Mouse (Mus musculus) heart, adult 8-10 months (tissue): ENCODE measurements around the gene Olfr354. TPM values are rescaled to one million over a fixed set of nuclear protein-coding genes. Genes with fewer than 3 reads are reported as not detected.

ENCODE experiments used
- DNase-seq: peaks from one replicate; pipeline ENCODE4 v3.0.0; 2022; ENCODE audit warnings: low spot score
- total RNA-seq, 4 experiments: library from RNA; stranded (reverse); gene quantifications; 2 replicates each; pipeline ENCODE4 v1.2.4; 2022

Olfr354 gene
- not detected for total RNA-seq

DNA sequence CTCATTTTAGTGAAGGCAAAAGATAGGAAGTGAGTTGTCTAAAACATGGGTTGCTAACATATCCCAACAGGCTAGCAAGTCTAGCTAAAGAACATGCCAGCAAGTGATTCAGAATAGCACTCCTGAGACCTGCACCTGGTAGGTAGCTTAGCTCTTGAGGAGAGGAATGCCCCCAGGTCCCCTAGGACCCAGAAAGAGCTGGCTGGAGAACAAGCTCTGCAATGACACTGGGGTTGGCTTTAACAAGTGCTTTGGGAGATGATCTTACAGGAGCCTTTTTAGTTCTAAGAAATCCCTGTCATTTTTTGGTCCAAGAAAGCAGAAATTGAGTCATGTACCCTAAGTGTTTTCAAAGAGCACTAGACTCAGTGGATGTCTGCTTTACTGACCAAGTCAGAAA lies at the start of gene Olfr354:
Gene Olfr354, plus strand, starts transcription at position 301 of the 400 bp plus-strand sequence.
- DNase-seq, result no peak

DNA sequence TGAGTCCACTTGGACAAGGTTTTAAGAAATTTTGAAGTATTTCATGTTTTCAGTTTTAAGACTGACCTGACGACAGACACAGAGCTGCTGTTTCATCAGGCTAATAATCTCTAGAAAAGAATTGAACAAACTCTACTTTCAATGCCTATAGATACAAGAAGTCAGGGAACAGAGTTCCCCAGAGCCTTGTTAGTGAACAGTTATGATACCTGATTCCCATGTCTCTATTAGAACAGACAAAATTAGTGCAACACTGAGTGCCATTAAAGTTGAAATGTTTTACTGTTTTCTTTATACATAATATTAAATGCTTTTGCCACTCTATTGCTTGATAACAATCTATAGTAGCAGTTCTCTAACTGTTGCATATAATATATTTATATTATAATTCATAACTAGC lies 42.9 kb upstream of the Olfr354 start, which contains the start of gene Olfr351:
Gene Olfr351, minus strand, starts transcription at position 101 of the 400 bp plus-strand sequence.
- DNase-seq, result no peak

DNA sequence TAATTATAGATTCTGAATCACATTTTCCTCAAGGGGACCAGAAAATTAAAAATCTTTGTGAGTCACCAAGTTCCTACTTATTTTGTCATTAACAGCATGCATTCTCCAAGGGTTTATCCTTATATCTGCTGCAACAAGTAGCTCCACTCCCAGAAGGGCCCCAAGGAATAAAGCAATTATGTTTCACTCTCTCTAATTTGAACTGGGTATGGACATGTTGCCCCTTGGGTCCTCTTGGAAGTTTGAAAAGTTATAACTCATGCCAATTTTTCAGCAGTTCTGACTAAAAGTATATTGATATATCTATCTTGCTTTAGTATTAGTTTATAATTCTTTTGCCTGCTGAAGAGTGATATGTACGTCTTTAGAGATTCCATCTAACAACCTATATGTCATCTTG lies 37.3 kb upstream of the Olfr354 start, which contains the start of gene Olfr352:
Gene Olfr352, plus strand, starts transcription at position 301 of the 400 bp plus-strand sequence.
- DNase-seq, result no peak

DNA sequence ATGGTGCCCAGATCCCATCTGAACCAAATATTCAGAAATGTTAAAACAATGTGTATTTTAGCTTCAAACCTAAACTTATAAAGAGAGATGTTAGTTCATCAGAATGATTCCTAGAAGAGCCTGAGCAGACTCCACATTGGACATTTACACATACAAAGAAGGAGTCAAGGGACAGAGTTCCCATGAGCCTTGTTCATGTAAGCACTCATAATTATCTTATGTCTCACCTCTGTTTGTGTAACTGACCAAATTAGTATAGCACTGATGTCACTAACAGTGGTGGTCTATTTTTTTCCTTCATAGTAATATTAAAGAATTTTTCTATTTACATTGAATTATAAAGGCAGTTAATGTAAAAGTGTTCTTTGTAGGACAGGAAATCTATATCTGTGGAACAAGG lies 12.6 kb upstream of the Olfr354 start, which contains the start of gene Olfr353:
Gene Olfr353, minus strand, starts transcription at position 101 of the 400 bp plus-strand sequence.
- DNase-seq, result no peak

DNA sequence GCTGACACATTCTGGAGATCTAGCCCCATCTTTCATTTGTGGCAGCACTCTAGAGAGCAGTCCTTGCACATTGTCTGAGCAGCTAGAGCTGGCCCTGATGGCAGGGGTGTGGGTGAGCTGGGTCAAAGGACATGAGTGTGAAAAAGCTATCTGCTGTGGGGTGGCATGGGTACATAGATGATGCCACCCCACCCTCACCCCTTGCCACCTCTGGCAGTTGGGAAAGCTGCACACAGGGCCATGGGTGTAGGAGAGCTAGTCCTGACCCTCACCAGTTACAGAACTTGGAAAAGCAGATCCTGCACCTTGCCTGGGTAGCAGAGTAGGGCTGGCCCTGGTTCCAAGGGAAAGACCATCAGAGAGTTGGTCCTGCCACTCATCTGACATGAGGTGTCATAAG lies 8.4 kb upstream of the Olfr354 start:
- no peak for DNase-seq

DNA sequence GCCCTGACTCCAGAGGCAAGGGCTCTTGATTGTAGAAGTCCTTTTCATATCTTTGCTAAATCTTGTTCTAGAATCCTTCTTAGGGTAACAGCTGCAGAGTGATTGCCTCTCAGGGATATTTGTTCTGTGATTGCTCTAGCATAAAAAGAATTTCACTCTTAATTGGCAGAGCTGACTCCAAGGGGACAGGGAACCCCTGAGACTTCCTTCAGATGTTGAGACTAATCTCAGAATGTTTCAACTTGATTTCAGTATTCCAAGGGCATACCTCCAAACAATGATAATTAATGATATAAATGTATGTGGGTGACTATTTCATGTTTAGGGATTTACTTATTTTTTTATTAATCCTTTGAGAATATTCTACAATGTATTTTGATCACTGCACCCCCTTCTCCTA lies 23.3 kb downstream of the Olfr354 start, which contains the start of gene Olfr355:
Gene Olfr355, minus strand, starts transcription at position 101 of the 400 bp plus-strand sequence.
- DNase-seq, result no peak

DNA sequence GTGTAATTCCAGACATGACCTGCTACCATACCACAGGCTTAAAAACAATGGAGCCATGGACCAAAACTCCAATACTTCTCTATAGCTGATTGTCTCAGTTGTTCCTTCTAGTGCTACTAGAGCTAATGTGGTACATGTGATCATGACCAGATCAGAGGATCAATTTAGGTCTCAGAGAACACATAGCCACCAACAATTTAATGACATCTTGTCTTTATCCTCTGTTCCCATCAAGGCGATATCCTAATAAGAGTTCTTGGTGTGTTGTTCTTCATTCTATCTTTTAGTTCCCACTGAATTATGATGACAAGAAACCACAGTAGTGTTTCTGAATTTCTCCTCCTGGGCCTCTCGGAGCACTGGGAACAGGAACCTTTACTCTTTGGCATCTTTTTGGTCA lies 31.3 kb downstream of the Olfr354 start, which contains the start of gene Olfr356:
Gene Olfr356, plus strand, starts transcription at position 301 of the 400 bp plus-strand sequence.
- DNase-seq, result no peak

Other genes starting within 250 kb of the Olfr354 start
- gene Olfr346, start 219.9 kb upstream of the Olfr354 start, total RNA-seq, result not detected
- not detected for gene Olfr347, start 173.8 kb upstream of the Olfr354 start, total RNA-seq
- not detected for gene Olfr348, start 121.4 kb upstream of the Olfr354 start, total RNA-seq
- not detected for gene Olfr50, start 115.1 kb upstream of the Olfr354 start, total RNA-seq
- not detected for gene Olfr3, start 88.6 kb upstream of the Olfr354 start, total RNA-seq
- gene Olfr350, start 59.4 kb upstream of the Olfr354 start, total RNA-seq, result not detected
- not detected for gene Olfr351, start 43.0 kb upstream of the Olfr354 start, total RNA-seq
- not detected for gene Olfr352, start 37.2 kb upstream of the Olfr354 start, total RNA-seq
- gene Olfr353, start 12.7 kb upstream of the Olfr354 start, total RNA-seq, result not detected
- gene Olfr355, start 23.2 kb downstream of the Olfr354 start, total RNA-seq, result not detected
- gene Olfr356, start 31.4 kb downstream of the Olfr354 start, total RNA-seq, result not detected
- not detected for gene Olfr357, start 88.1 kb downstream of the Olfr354 start, total RNA-seq
- not detected for gene Olfr358, start 103.7 kb downstream of the Olfr354 start, total RNA-seq
- gene Olfr360, start 160.1 kb downstream of the Olfr354 start, total RNA-seq, result not detected
- not detected for gene Olfr361, start 183.6 kb downstream of the Olfr354 start, total RNA-seq
- not detected for gene Olfr362, start 212.2 kb downstream of the Olfr354 start, total RNA-seq
- gene Olfr364-ps1, start 233.6 kb downstream of the Olfr354 start, total RNA-seq, result not detected